Comparison of ENCODE assay signal across 14 mouse cellular contexts in the genomic region with DNA sequence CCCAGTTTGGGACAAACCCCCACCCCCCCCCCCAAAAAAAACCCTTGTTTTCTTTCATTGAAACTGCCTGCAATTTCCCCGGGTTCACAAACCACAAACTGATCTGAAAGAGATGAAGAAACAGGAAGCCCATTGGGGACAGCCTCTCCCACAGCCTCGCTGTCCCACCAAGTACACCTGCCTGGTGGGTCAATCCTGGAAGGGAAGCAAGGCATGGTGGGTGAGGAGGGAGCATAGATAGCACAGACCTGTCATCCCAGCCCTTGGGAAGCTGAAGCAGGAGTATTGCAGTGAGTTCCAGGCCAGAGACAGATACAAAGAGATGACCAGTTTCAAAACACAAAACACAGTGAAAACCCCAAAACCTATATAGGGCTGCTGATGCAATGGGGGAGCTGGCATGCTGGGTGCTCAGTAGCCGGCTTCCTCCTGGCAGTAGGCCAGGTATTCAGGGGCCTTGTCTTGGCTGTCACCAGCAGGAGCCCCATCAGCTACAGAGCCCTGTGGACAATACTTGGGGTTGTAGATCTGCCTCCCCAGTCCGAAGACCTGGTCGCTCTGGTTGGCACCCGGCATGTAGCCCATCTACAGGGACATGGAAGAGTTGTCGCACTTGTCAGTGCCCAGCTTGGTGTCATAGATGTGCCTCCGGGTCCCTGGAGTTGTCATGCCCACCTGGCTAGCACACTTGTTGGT. TPM values are rescaled to one million over a fixed set of nuclear protein-coding genes. Genes with fewer than 3 reads are reported as not detected.
DNase-seq lines count a peak whose midpoint lies in the region; ATAC-seq lines count a peak whose summit lies in the region.
"Had no signal": no experiment of that assay in that cellular context is flagged by ENCODE, and none has a peak within 500 bp of the region (broad histone marks: within the 10 kb centered on the region; RNA-seq: fewer than 3 reads in every experiment).

No protein-coding gene starts in this region.

- H3K9ac ChIP-seq in kidney, embryonic 16.5 days (replicated peaks; ENCODE audit: low read length) = no peak overlapping the region
- H3K9ac ChIP-seq: heart, embryonic 12.5 days had no signal

- H3K4me2 ChIP-seq in kidney, embryonic 16.5 days (replicated peaks; ENCODE audit: low read depth, low read length) = no peak overlapping the region
- H3K4me2 ChIP-seq: heart, embryonic 12.5 days had no signal

- H3K9me3 ChIP-seq in kidney, embryonic 16.5 days (ENCODE audit: low read length) = no peaks in the 10 kb centered on the region
- H3K9me3 ChIP-seq: heart, embryonic 12.5 days had no signal

- H3K36me3 ChIP-seq in kidney, embryonic 16.5 days (ENCODE audit: insufficient read depth, low read length) = no peaks in the 10 kb centered on the region

- H3K27me3 ChIP-seq in kidney, embryonic 16.5 days (ENCODE audit: insufficient read depth, low read length) = no peaks in the 10 kb centered on the region
- H3K27me3 ChIP-seq: heart, embryonic 12.5 days had no signal

- H3K4me3 ChIP-seq in kidney, embryonic 16.5 days (ENCODE audit: low read length) = no peak overlapping the region
- H3K4me3 ChIP-seq: erythroblast, embryonic 14.5 days; heart, embryonic 12.5 days had no signal

- 96% methylated on average over 8 of the region's 8 CpGs for WGBS in kidney, embryonic 16.5 days

- DNase-seq in cerebellum, adult 9-11 months = no peak
- DNase-seq in kidney, adult 18-20 months = no peak
- peak; percentile 3 for DNase-seq in ovary, adult 18-20 months (ENCODE audit: low spot score)
- no peak for DNase-seq in ovary, postnatal 36 days (ENCODE audit: low spot score)
- DNase-seq in testis, postnatal 14 days (ENCODE audit: low spot score) = no peak
- DNase-seq: layer of hippocampus, adult 9-11 months; right cerebral cortex, adult 18-20 months had no signal

- peaks cover under 1% of the 10 kb centered on the region; the same call in 1 of the 2 replicates for H3K4me1 ChIP-seq in kidney, embryonic 16.5 days (ENCODE audit: insufficient read depth, low read length)

- ATAC-seq in cerebellum, adult (ENCODE audit: insufficient number of reproducible peaks, low FRiP score, low TSS enrichment) = 0 out of 2 replicates have a peak, but pooled peaks have one; percentile 49
- ATAC-seq in kidney, embryonic 16.5 days (ENCODE audit: low FRiP score, low TSS enrichment) = peak; percentile 27; the same call in 1 of the 2 replicates
- ATAC-seq in megakaryocyte-erythroid progenitor cell, adult 5-6 weeks (replicated peaks; ENCODE audit: low FRiP score, low TSS enrichment, poor library complexity, severe bottlenecking) = peak; percentile 30; the same call in 1 of the 2 replicates
- ATAC-seq: activated CD4-positive, CD25-positive, alpha-beta regulatory T cell, adult 4 months had no signal

- H3K27ac ChIP-seq in kidney, embryonic 16.5 days (ENCODE audit: low read length) = no peak overlapping the region

RNA-seq across cellular contexts. Expression of a gene that starts 51.7 kb away (rescaled TPM):
- polyA plus RNA-seq in kidney, embryonic 16.5 days (2015; fragmentation: Nextera tagmentation; extraction: Ambion mirVana) = 138 and 147 TPM in 2 replicates
- 6.1 and 14.0 TPM in 2 replicates for total RNA-seq in megakaryocyte-erythroid progenitor cell, adult 5-6 weeks (2014; fragmentation: Nextera tagmentation)
- 6.9 and 9.5 TPM in 2 replicates for total RNA-seq in megakaryocyte-erythroid progenitor cell, adult 5-6 weeks (2017)
- total RNA-seq: MEL had no signal
